Mouse (Mus musculus): ENCODE results near the gene Zfp791. TPM values are rescaled to one million over a fixed set of nuclear protein-coding genes. Genes with fewer than 3 reads are reported as not detected.

The Zfp791 gene
- total and polyA plus RNA-seq, 3 experiments: 0.03 TPM; not detected in 2

DNA sequence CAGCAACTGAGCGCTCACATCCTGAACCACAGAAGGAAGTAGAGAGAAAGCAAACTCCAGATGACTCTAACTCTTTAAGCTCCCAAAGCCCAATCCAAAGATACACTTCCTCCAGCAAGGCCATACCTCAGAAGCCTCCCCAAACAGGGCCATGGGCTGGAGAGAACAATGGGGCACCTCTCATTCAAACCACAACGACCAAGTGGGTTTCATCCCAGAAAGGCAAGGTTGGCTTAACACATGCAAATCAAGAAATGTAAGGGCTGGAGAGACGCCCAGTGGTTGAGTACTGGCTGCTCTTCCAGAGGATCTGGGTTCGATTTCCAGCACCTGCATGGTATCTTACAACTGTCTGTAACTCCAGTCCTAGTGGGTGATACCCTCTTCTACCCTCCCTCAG lies 7.4 kb downstream of the Zfp791 start:
- Histone ChIP-seq H3K79me2 (ENCODE audit: control insufficient read depth, insufficient read depth, low read length, poor library complexity) (no peaks in the 10 kb centered on the region), H3K4me3 (ENCODE audit: control insufficient read depth in 1 of 2, insufficient read depth in 1 of 2, low read depth in 2 of 2, low read length in 2 of 2) (no peak overlapping the region), H3K36me3 (ENCODE audit: control insufficient read depth in 1 of 2, insufficient read depth in 2 of 2, low read length in 2 of 2) (no peaks in the 10 kb centered on the region), H3K27me3 (ENCODE audit: control insufficient read depth in 1 of 2, insufficient read depth in 2 of 2, low read length in 2 of 2) (no peaks in the 10 kb centered on the region), H3K9ac (ENCODE audit: control insufficient read depth, low read depth, low read length, poor library complexity, severe bottlenecking) (no peak overlapping the region), H3K4me1 (ENCODE audit: control insufficient read depth in 1 of 2, insufficient read depth in 2 of 2, low read length in 2 of 2) (no peaks in the 10 kb centered on the region), H3K9me3 (replicated peaks; ENCODE audit: insufficient read depth, low read length) (no peaks in the 10 kb centered on the region), H3K27ac (ENCODE audit: control insufficient read depth, low read depth, low read length) (no peak overlapping the region)
- DNase-seq (ENCODE audit: low read depth, low spot score): no peak
- TF ChIP-seq ETS1 (IDR thresholded peaks at IDR 0.05; ENCODE audit: low read depth, low read length): no peak
- TF ChIP-seq POLR2AphosphoS2 (IDR thresholded peaks at IDR 0.05; ENCODE audit: low read length): no peak

DNA sequence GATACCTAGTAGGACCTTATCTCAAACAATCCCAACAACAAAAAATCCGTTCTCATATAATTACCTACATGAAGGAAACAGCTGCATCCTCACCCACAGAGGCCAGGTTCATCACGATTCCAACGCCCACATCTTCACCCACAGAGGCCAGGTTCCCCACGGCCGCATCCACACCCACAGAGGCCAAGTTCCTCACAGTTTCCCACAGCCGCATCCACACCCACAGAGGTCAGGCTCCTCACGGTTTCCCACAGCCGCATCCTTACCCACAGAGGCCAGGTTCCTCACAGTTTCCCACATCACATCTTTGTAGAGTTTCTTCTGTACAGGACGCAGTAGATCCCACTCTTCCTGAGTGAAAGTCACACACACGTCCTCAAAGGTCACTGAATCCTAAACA lies 9.7 kb downstream of the Zfp791 start:
- no peaks in the 10 kb centered on the region for H3K9me3 ChIP-seq (replicated peaks; ENCODE audit: insufficient read depth, low read length)
- no peaks in the 10 kb centered on the region for H3K4me1 ChIP-seq (ENCODE audit: control insufficient read depth in 1 of 2, insufficient read depth in 2 of 2, low read length in 2 of 2)
- H3K9ac ChIP-seq (ENCODE audit: control insufficient read depth, low read depth, low read length, poor library complexity, severe bottlenecking): no peak overlapping the region
- no peak overlapping the region for H3K27ac ChIP-seq (ENCODE audit: control insufficient read depth, low read depth, low read length)
- DNase-seq (ENCODE audit: low read depth, low spot score): no peak
- no peaks in the 10 kb centered on the region for H3K79me2 ChIP-seq (ENCODE audit: control insufficient read depth, insufficient read depth, low read length, poor library complexity)
- TF ChIP-seq MAFK (IDR thresholded peaks at IDR 0.05; ENCODE audit: borderline replicate concordance, low read depth, low read length) (no peak), ZMIZ1 (IDR thresholded peaks at IDR 0.05; ENCODE audit: low read depth, low read length) (no peak), ETS1 (IDR thresholded peaks at IDR 0.05; ENCODE audit: low read depth, low read length) (no peak), KAT2A (conservative IDR thresholded peaks at IDR 0.05; ENCODE audit: low read depth, low read length) (no peak), ZC3H11A (IDR thresholded peaks at IDR 0.05; ENCODE audit: low read depth, low read length) (no peak), UBTF (IDR thresholded peaks at IDR 0.05; ENCODE audit: borderline replicate concordance, insufficient read depth, low read depth, low read length) (no peak), SIN3A (IDR thresholded peaks at IDR 0.05; ENCODE audit: low read length) (no peak), MEF2A (IDR thresholded peaks at IDR 0.05; ENCODE audit: extremely low read depth, insufficient replicate concordance, low read depth, low read length, poor library complexity, severe bottlenecking) (no peak), CHD1 (IDR thresholded peaks at IDR 0.05; ENCODE audit: low read depth, low read length) (no peak), SMC3 (IDR thresholded peaks at IDR 0.05; ENCODE audit: low read depth, low read length) (no peak), MXI1 (IDR thresholded peaks at IDR 0.05; ENCODE audit: low read depth, low read length) (no peak), E2F4 (IDR thresholded peaks at IDR 0.05; ENCODE audit: borderline replicate concordance, low read depth, low read length) (no peak)
- H3K36me3 ChIP-seq (ENCODE audit: control insufficient read depth in 1 of 2, insufficient read depth in 2 of 2, low read length in 2 of 2): no peaks in the 10 kb centered on the region
- no peak overlapping the region for H3K4me3 ChIP-seq (ENCODE audit: control insufficient read depth in 1 of 2, insufficient read depth in 1 of 2, low read depth in 2 of 2, low read length in 2 of 2)
- no peaks in the 10 kb centered on the region for H3K27me3 ChIP-seq (ENCODE audit: control insufficient read depth in 1 of 2, insufficient read depth in 2 of 2, low read length in 2 of 2)

DNA sequence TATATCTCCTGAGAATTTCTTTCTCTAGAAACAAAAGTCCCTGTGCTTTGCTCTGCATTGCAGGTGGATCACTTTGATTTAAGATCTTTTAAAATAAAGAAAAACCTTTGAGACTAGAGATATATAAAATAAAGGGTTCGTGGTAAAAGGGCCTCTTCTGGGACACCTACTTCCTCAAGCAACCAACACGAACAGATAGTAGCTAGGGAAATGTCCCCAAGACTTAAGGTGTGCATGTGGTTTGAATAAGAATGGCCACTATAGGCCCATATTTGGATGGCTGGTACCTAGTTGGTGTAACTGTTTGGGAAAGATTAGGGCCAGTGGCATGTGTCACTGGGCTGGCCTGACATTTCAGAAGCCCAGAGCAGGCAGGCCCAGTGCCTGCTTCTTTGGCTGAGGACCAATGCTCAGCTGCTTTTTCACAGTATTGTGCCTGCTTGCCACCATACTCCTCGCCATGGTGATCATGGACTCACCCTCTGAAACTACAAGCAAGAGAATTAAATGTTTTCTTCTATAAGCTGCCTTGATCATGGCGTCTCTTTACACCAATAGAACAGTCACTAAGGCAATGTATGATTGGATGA lies 22.7 kb downstream of the Zfp791 start:
- Histone ChIP-seq H3K9ac (ENCODE audit: control insufficient read depth, low read depth, low read length, poor library complexity, severe bottlenecking) (no peak overlapping the region), H3K27ac (ENCODE audit: control insufficient read depth, low read depth, low read length) (0 out of 2 replicates have a peak overlapping the region, but pooled peaks have one; percentile 6), H3K4me3 (ENCODE audit: control insufficient read depth in 1 of 2, insufficient read depth in 1 of 2, low read depth in 2 of 2, low read length in 2 of 2) (no peak overlapping the region), H3K79me2 (ENCODE audit: control insufficient read depth, insufficient read depth, low read length, poor library complexity) (no peaks in the 10 kb centered on the region), H3K4me1 (ENCODE audit: control insufficient read depth in 1 of 2, insufficient read depth in 2 of 2, low read length in 2 of 2) (peaks cover 0 to 3% of the 10 kb centered on the region in 2 experiments; a peak in 1 of 4 replicates), H3K27me3 (ENCODE audit: control insufficient read depth in 1 of 2, insufficient read depth in 2 of 2, low read length in 2 of 2) (no peaks in the 10 kb centered on the region), H3K36me3 (ENCODE audit: control insufficient read depth in 1 of 2, insufficient read depth in 2 of 2, low read length in 2 of 2) (peaks cover 0 to 3% of the 10 kb centered on the region in 2 experiments; a peak in 1 of 4 replicates), H3K9me3 (replicated peaks; ENCODE audit: insufficient read depth, low read length) (no peaks in the 10 kb centered on the region; the same call in 1 of the 2 replicates)
- peak in 1 of 2 experiments; percentile 42; a peak in 1 of 4 replicates for TF ChIP-seq EP300 (IDR thresholded peaks at IDR 0.05; ENCODE audit: low read depth in 1 of 2, low read length in 2 of 2)
- TF ChIP-seq GATA1 (IDR thresholded peaks at IDR 0.05; ENCODE audit: low read depth, low read length): peak; percentile 76
- TF ChIP-seq TAL1 (IDR thresholded peaks at IDR 0.05; ENCODE audit: low read length): peak; percentile 41
- no peak for TF ChIP-seq CHD1 (IDR thresholded peaks at IDR 0.05; ENCODE audit: low read depth, low read length)
- no peak for TF ChIP-seq MAFK (IDR thresholded peaks at IDR 0.05; ENCODE audit: borderline replicate concordance, low read depth, low read length)
- TF ChIP-seq TCF12 (IDR thresholded peaks at IDR 0.05; ENCODE audit: low read depth, low read length): no peak
- no peak for TF ChIP-seq BHLHE40 (IDR thresholded peaks at IDR 0.05; ENCODE audit: borderline replicate concordance, low read depth, low read length)
- no peak for TF ChIP-seq POLR2A (IDR thresholded peaks at IDR 0.05; ENCODE audit: control insufficient read depth in 1 of 2, insufficient read depth in 1 of 2, low read depth in 1 of 2, low read length in 2 of 2, poor library complexity in 1 of 2)
- no peak for TF ChIP-seq CHD2 (IDR thresholded peaks at IDR 0.05; ENCODE audit: low read length)
- TF ChIP-seq RAD21 (IDR thresholded peaks at IDR 0.05; ENCODE audit: low read depth, low read length): no peak
- no peak for TF ChIP-seq NELFE (IDR thresholded peaks at IDR 0.05; ENCODE audit: low read depth, low read length)
- no peak for TF ChIP-seq MXI1 (IDR thresholded peaks at IDR 0.05; ENCODE audit: low read depth, low read length)
- TF ChIP-seq E2F4 (IDR thresholded peaks at IDR 0.05; ENCODE audit: borderline replicate concordance, low read depth, low read length): no peak
- TF ChIP-seq SMC3 (IDR thresholded peaks at IDR 0.05; ENCODE audit: low read depth, low read length): no peak
- 0 out of 2 replicates have a peak, but pooled peaks have one; percentile 19 for TF ChIP-seq ELF1 (IDR thresholded peaks at IDR 0.05; ENCODE audit: low read depth, low read length)
- TF ChIP-seq ZNF384 (IDR thresholded peaks at IDR 0.05; ENCODE audit: low read depth, low read length): no peak
- no peak for TF ChIP-seq GABPA (IDR thresholded peaks at IDR 0.05; ENCODE audit: low read depth, low read length)
- DNase-seq (ENCODE audit: low read depth, low spot score): peak; percentile 74

All from MEL (cell line).